Mouse (Mus musculus): ENCODE results near the gene Pde6h. TPM values are rescaled to one million over a fixed set of nuclear protein-coding genes. Genes with fewer than 3 reads are reported as not detected.
"Not testable (repeated sequence)": the region's sequence is repeated elsewhere in the genome, so short reads cannot be mapped to it uniquely, and the experiment has no call there.

Pde6h gene
- 0.27 and 0.42 TPM in 2 replicates for polyA plus RNA-seq (2011; ENCODE audit: insufficient read depth, insufficient read length, low replicate concordance, missing spikeins)

GRCm38 (mm10) chr6:136923532-136923931 is at the start of gene Pde6h:
Gene Pde6h (plus strand): TSS chr6:136923832.
- WGBS = 85% methylated on average over 8 of the region's 8 CpGs
- TF ChIP-seq POLR2A (IDR thresholded peaks at IDR 0.05; ENCODE audit: borderline replicate concordance, control insufficient read depth, low read depth, low read length) (no peak), CTCF (IDR thresholded peaks at IDR 0.05; ENCODE audit: control insufficient read depth, insufficient read depth, low read length) (no peak)
- Histone ChIP-seq H3K4me3 (replicated peaks; ENCODE audit: control insufficient read depth, low read depth, low read length) (no peak within 1 kb of the TSS), H3K4me1 (ENCODE audit: control insufficient read depth, insufficient read depth, low read length) (no peaks in the 10 kb centered on the region), H3K27ac (ENCODE audit: control insufficient read depth, insufficient read depth, low read depth, low read length, poor library complexity) (no peak within 1 kb of the TSS)

- Histone ChIP-seq H3K4me3 (replicated peaks; ENCODE audit: control insufficient read depth, low read depth, low read length) (no peak overlapping the region), H3K4me1 (ENCODE audit: control insufficient read depth, insufficient read depth, low read length) (no peaks in the 10 kb centered on the region), H3K27ac (ENCODE audit: control insufficient read depth, insufficient read depth, low read depth, low read length, poor library complexity) (no peak overlapping the region)
- TF ChIP-seq POLR2A (IDR thresholded peaks at IDR 0.05; ENCODE audit: borderline replicate concordance, control insufficient read depth, low read depth, low read length) (no peak), CTCF (IDR thresholded peaks at IDR 0.05; ENCODE audit: control insufficient read depth, insufficient read depth, low read length) (no peak)
- WGBS = 9% methylated on average over 8 of the region's 8 CpGs
Observed at GRCm38 (mm10) chr6:136874599-136874998, 49.0 kb upstream of the Pde6h start.

GRCm38 (mm10) chr6:136875670-136876069 is 48.0 kb upstream of the Pde6h start, which contains the start of gene Mgp:
Gene Mgp (minus strand): TSS chr6:136875823.
- Histone ChIP-seq H3K4me3 (replicated peaks; ENCODE audit: control insufficient read depth, low read depth, low read length) (no peak within 1 kb of the TSS), H3K27ac (ENCODE audit: control insufficient read depth, insufficient read depth, low read depth, low read length, poor library complexity) (no peak within 1 kb of the TSS), H3K4me1 (ENCODE audit: control insufficient read depth, insufficient read depth, low read length) (no peaks in the 10 kb centered on the region)
- TF ChIP-seq POLR2A (IDR thresholded peaks at IDR 0.05; ENCODE audit: borderline replicate concordance, control insufficient read depth, low read depth, low read length) (no peak), CTCF (IDR thresholded peaks at IDR 0.05; ENCODE audit: control insufficient read depth, insufficient read depth, low read length) (no peak)
- 72% methylated on average over 9 of the region's 9 CpGs for WGBS

GRCm38 (mm10) chr6:136881678-136882077 is 42.0 kb upstream of the Pde6h start:
- no peak overlapping the region for H3K27ac ChIP-seq (ENCODE audit: control insufficient read depth, insufficient read depth, low read depth, low read length, poor library complexity)
- 83% methylated on average over 8 of the region's 8 CpGs for WGBS
- no peaks in the 10 kb centered on the region for H3K4me1 ChIP-seq (ENCODE audit: control insufficient read depth, insufficient read depth, low read length)
- no peak overlapping the region for H3K4me3 ChIP-seq (replicated peaks; ENCODE audit: control insufficient read depth, low read depth, low read length)
- TF ChIP-seq POLR2A (IDR thresholded peaks at IDR 0.05; ENCODE audit: borderline replicate concordance, control insufficient read depth, low read depth, low read length) = no peak
- no peak for TF ChIP-seq CTCF (IDR thresholded peaks at IDR 0.05; ENCODE audit: control insufficient read depth, insufficient read depth, low read length)

- TF ChIP-seq POLR2A (IDR thresholded peaks at IDR 0.05; ENCODE audit: borderline replicate concordance, control insufficient read depth, low read depth, low read length) (no peak), CTCF (IDR thresholded peaks at IDR 0.05; ENCODE audit: control insufficient read depth, insufficient read depth, low read length) (no peak)
- 68% methylated on average over 3 of the region's 3 CpGs for WGBS
- Histone ChIP-seq H3K4me3 (replicated peaks; ENCODE audit: control insufficient read depth, low read depth, low read length) (no peak overlapping the region), H3K27ac (ENCODE audit: control insufficient read depth, insufficient read depth, low read depth, low read length, poor library complexity) (no peak overlapping the region), H3K4me1 (ENCODE audit: control insufficient read depth, insufficient read depth, low read length) (no peaks in the 10 kb centered on the region)
Observed at GRCm38 (mm10) chr6:136883431-136883915, 40.2 kb upstream of the Pde6h start.

- no peak for TF ChIP-seq POLR2A (IDR thresholded peaks at IDR 0.05; ENCODE audit: borderline replicate concordance, control insufficient read depth, low read depth, low read length)
- no peak for TF ChIP-seq CTCF (IDR thresholded peaks at IDR 0.05; ENCODE audit: control insufficient read depth, insufficient read depth, low read length)
- H3K27ac ChIP-seq (ENCODE audit: control insufficient read depth, insufficient read depth, low read depth, low read length, poor library complexity) = no peak overlapping the region
- 65% methylated on average over 6 of the region's 6 CpGs for WGBS
- no peaks in the 10 kb centered on the region for H3K4me1 ChIP-seq (ENCODE audit: control insufficient read depth, insufficient read depth, low read length)
- no peak overlapping the region for H3K4me3 ChIP-seq (replicated peaks; ENCODE audit: control insufficient read depth, low read depth, low read length)
Observed at GRCm38 (mm10) chr6:136883961-136884360, 39.7 kb upstream of the Pde6h start.

- H3K27ac ChIP-seq (ENCODE audit: control insufficient read depth, insufficient read depth, low read depth, low read length, poor library complexity); H3K4me1 ChIP-seq (ENCODE audit: control insufficient read depth, insufficient read depth, low read length); H3K4me3 ChIP-seq (replicated peaks; ENCODE audit: control insufficient read depth, low read depth, low read length): not testable (repeated sequence)
- WGBS = 62% methylated on average over 1 of the region's 1 CpGs
Observed at GRCm38 (mm10) chr6:136884766-136885165, 38.9 kb upstream of the Pde6h start.

GRCm38 (mm10) chr6:136887854-136888253 is 35.8 kb upstream of the Pde6h start:
- H3K27ac ChIP-seq (ENCODE audit: control insufficient read depth, insufficient read depth, low read depth, low read length, poor library complexity) = no peak overlapping the region
- WGBS = 79% methylated on average over 9 of the region's 9 CpGs
- no peak for TF ChIP-seq CTCF (IDR thresholded peaks at IDR 0.05; ENCODE audit: control insufficient read depth, insufficient read depth, low read length)
- TF ChIP-seq POLR2A (IDR thresholded peaks at IDR 0.05; ENCODE audit: borderline replicate concordance, control insufficient read depth, low read depth, low read length) = no peak
- no peak overlapping the region for H3K4me3 ChIP-seq (replicated peaks; ENCODE audit: control insufficient read depth, low read depth, low read length)
- no peaks in the 10 kb centered on the region for H3K4me1 ChIP-seq (ENCODE audit: control insufficient read depth, insufficient read depth, low read length)

- Histone ChIP-seq H3K4me3 (replicated peaks; ENCODE audit: control insufficient read depth, low read depth, low read length) (no peak overlapping the region), H3K27ac (ENCODE audit: control insufficient read depth, insufficient read depth, low read depth, low read length, poor library complexity) (no peak overlapping the region), H3K4me1 (ENCODE audit: control insufficient read depth, insufficient read depth, low read length) (no peaks in the 10 kb centered on the region)
- TF ChIP-seq CTCF (IDR thresholded peaks at IDR 0.05; ENCODE audit: control insufficient read depth, insufficient read depth, low read length) (no peak), POLR2A (IDR thresholded peaks at IDR 0.05; ENCODE audit: borderline replicate concordance, control insufficient read depth, low read depth, low read length) (no peak)
- 84% methylated on average over 6 of the region's 6 CpGs for WGBS
Observed at GRCm38 (mm10) chr6:136889067-136889466, 34.6 kb upstream of the Pde6h start.

All from bone marrow, adult 2 months (tissue).